ENCODE assay signal across 10 mouse cellular contexts in genomic region chr8:26596665-26597362, GRCm38 (mm10).
A peak's percentile ranks its signal among the peaks of the same experiment; 100 is the strongest.
DNase-seq lines count a peak whose midpoint lies in the region; ATAC-seq and TF ChIP-seq lines count a peak whose summit lies in the region.
"Had no signal": no experiment of that assay in that cellular context is flagged by ENCODE, and none has a peak within 500 bp of the region (broad histone marks: within the 10 kb centered on the region; RNA-seq: fewer than 3 reads in every experiment).

No protein-coding gene starts in this region.

- no peak overlapping the region for H3K4me3 ChIP-seq in hindbrain, postnatal 0 days (ENCODE audit: low read length)
- H3K4me3 ChIP-seq in hindbrain, embryonic 12.5 days, result no peak overlapping the region
- no peak overlapping the region for H3K4me3 ChIP-seq in embryonic facial prominence, embryonic 14.5 days (ENCODE audit: low read depth, low read length)
- H3K4me3 ChIP-seq: hindbrain, embryonic 13.5 days had no signal

- 64% methylated on average over 7 of the region's 7 CpGs for WGBS in hindbrain, postnatal 0 days
- 61% methylated on average over 7 of the region's 7 CpGs for WGBS in hindbrain, embryonic 12.5 days
- WGBS in embryonic facial prominence, embryonic 14.5 days, result 58% methylated on average over 7 of the region's 7 CpGs

- no peaks in the 10 kb centered on the region for H3K27me3 ChIP-seq in hindbrain, postnatal 0 days (ENCODE audit: insufficient read depth, low read length)
- no peaks in the 10 kb centered on the region for H3K27me3 ChIP-seq in hindbrain, embryonic 12.5 days
- no peaks in the 10 kb centered on the region for H3K27me3 ChIP-seq in embryonic facial prominence, embryonic 14.5 days (replicated peaks; ENCODE audit: control insufficient read depth, insufficient read depth, low read length)
- H3K27me3 ChIP-seq: hindbrain, embryonic 13.5 days had no signal

- no peaks in the 10 kb centered on the region for H3K36me3 ChIP-seq in hindbrain, postnatal 0 days (ENCODE audit: insufficient read depth, low read length)
- no peaks in the 10 kb centered on the region for H3K36me3 ChIP-seq in hindbrain, embryonic 12.5 days
- H3K36me3 ChIP-seq in embryonic facial prominence, embryonic 14.5 days (ENCODE audit: control insufficient read depth, insufficient read depth, low read length), result no peaks in the 10 kb centered on the region
- H3K36me3 ChIP-seq: hindbrain, embryonic 13.5 days had no signal

- TF ChIP-seq CTCF in hindbrain, postnatal 0 days (IDR thresholded peaks at IDR 0.05; ENCODE audit: low read depth), result peak; percentile 27; the same call in 1 of the 2 replicates

- H3K4me2 ChIP-seq in hindbrain, postnatal 0 days (ENCODE audit: low read depth, low read length), result no peak overlapping the region
- H3K4me2 ChIP-seq in hindbrain, embryonic 12.5 days (replicated peaks), result no peak overlapping the region
- no peak overlapping the region for H3K4me2 ChIP-seq in embryonic facial prominence, embryonic 14.5 days (ENCODE audit: low read depth, low read length)
- H3K4me2 ChIP-seq: hindbrain, embryonic 13.5 days had no signal

- no peaks in the 10 kb centered on the region for H3K4me1 ChIP-seq in hindbrain, postnatal 0 days (ENCODE audit: insufficient read depth, low read length)
- H3K4me1 ChIP-seq in hindbrain, embryonic 12.5 days, result peaks cover 12% of the 10 kb centered on the region
- no peaks in the 10 kb centered on the region; the same call in 1 of the 2 replicates for H3K4me1 ChIP-seq in embryonic facial prominence, embryonic 14.5 days (ENCODE audit: control insufficient read depth, insufficient read depth, low read length)

- no peaks in the 10 kb centered on the region for H3K9me3 ChIP-seq in hindbrain, postnatal 0 days (ENCODE audit: low read length)
- no peaks in the 10 kb centered on the region for H3K9me3 ChIP-seq in hindbrain, embryonic 12.5 days (replicated peaks)
- H3K9me3 ChIP-seq in embryonic facial prominence, embryonic 14.5 days (ENCODE audit: control insufficient read depth, low read length), result no peaks in the 10 kb centered on the region
- H3K9me3 ChIP-seq: hindbrain, embryonic 13.5 days had no signal

- no peak overlapping the region for H3K9ac ChIP-seq in hindbrain, postnatal 0 days (replicated peaks; ENCODE audit: low read length)
- no peak overlapping the region for H3K9ac ChIP-seq in hindbrain, embryonic 12.5 days
- no peak overlapping the region for H3K9ac ChIP-seq in embryonic facial prominence, embryonic 14.5 days (ENCODE audit: low read depth, low read length)
- H3K9ac ChIP-seq: hindbrain, embryonic 13.5 days had no signal

- peak; percentile 29 for DNase-seq in adrenal gland, postnatal 10 days
- DNase-seq in adrenal gland, postnatal 4 days (ENCODE audit: low spot score in 2 of 2), result no peak
- no peak for DNase-seq in hindbrain, postnatal 0 days (ENCODE audit: low spot score)
- DNase-seq in 416B (ENCODE audit: low read depth), result peak; percentile 56
- DNase-seq in embryonic facial prominence, embryonic 14.5 days (ENCODE audit: low spot score), result peak; percentile 32
- DNase-seq in frontal cortex, postnatal 10 days (ENCODE audit: low spot score in 2 of 2), result no peak
- DNase-seq in frontal cortex, postnatal 25 days (ENCODE audit: low spot score in 2 of 2), result no peak
- DNase-seq: right cerebral cortex, adult 18-20 months had no signal

- H3K27ac ChIP-seq in hindbrain, postnatal 0 days, result no peak overlapping the region
- H3K27ac ChIP-seq in hindbrain, embryonic 12.5 days, result no peak overlapping the region
- H3K27ac ChIP-seq in embryonic facial prominence, embryonic 14.5 days (replicated peaks; ENCODE audit: low read depth, low read length), result no peak overlapping the region
- H3K27ac ChIP-seq: hindbrain, embryonic 13.5 days had no signal

- no peak for ATAC-seq in hindbrain, postnatal 0 days
- no peak for ATAC-seq in hindbrain, embryonic 12.5 days (ENCODE audit: low FRiP score)
- no peak for ATAC-seq in embryonic facial prominence, embryonic 14.5 days (ENCODE audit: low read depth)

Comparison
In these comparisons a context has a peak if more than half of its experiments do, and no peak if none do; other contexts are left out.
1. DNase-seq: peak in adrenal gland, postnatal 10 days (single experiment), 416B (single experiment) and embryonic facial prominence, embryonic 14.5 days (single experiment); none in adrenal gland, postnatal 4 days (0 of 2), hindbrain, postnatal 0 days (single experiment), frontal cortex, postnatal 10 days (0 of 2) and frontal cortex, postnatal 25 days (0 of 2).